Mouse (Mus musculus): ENCODE measurements around the gene Rfx8.

- TF ChIP-seq POLR2A (IDR thresholded peaks at IDR 0.05; ENCODE audit: borderline replicate concordance, extremely low read depth, insufficient read depth, insufficient read length, poor library complexity, severe bottlenecking) = no peak
- TF ChIP-seq CTCF (IDR thresholded peaks at IDR 0.05; ENCODE audit: borderline replicate concordance, extremely low read depth, insufficient read depth, insufficient read length) = no peak
Measured at GRCm38 (mm10) chr1:39760181-39760715, 39.5 kb upstream of the Rfx8 start.

Measured in brain, embryonic 14.5 days (tissue).